In genomic region chr13:63915684-63916083, GRCm38 (mm10) we compare ENCODE assay signal across 17 mouse cellular contexts.
DNase-seq lines count a peak whose midpoint lies in the region; ATAC-seq and TF ChIP-seq lines count a peak whose summit lies in the region.
"Had no signal": no experiment of that assay in that cellular context is flagged by ENCODE, and none has a peak within 500 bp of the region (broad histone marks: within the 10 kb centered on the region; RNA-seq: fewer than 3 reads in every experiment).

No protein-coding gene starts in this region.

- H3K27me3 ChIP-seq in lung, embryonic 14.5 days (ENCODE audit: insufficient read depth, low read length), result no peaks in the 10 kb centered on the region
- H3K27me3 ChIP-seq in intestine, embryonic 15.5 days (replicated peaks), result no peaks in the 10 kb centered on the region
- no peaks in the 10 kb centered on the region for H3K27me3 ChIP-seq in stomach, embryonic 14.5 days (ENCODE audit: control insufficient read depth, insufficient read depth, low read length)

- no peak overlapping the region for H3K9ac ChIP-seq in lung, embryonic 14.5 days
- no peak overlapping the region for H3K9ac ChIP-seq in intestine, embryonic 15.5 days
- no peak overlapping the region for H3K9ac ChIP-seq in stomach, embryonic 14.5 days (replicated peaks; ENCODE audit: low read depth, low read length)
- H3K9ac ChIP-seq: forebrain, postnatal 0 days had no signal

- peaks cover 49% of the 10 kb centered on the region for H3K4me1 ChIP-seq in lung, embryonic 14.5 days (ENCODE audit: insufficient read depth)
- H3K4me1 ChIP-seq in intestine, embryonic 15.5 days (replicated peaks), result peaks cover 32% of the 10 kb centered on the region
- H3K4me1 ChIP-seq in stomach, embryonic 14.5 days (ENCODE audit: control insufficient read depth, insufficient read depth, low read length), result peaks cover 47% of the 10 kb centered on the region

- no peaks in the 10 kb centered on the region for H3K9me3 ChIP-seq in lung, embryonic 14.5 days (ENCODE audit: low read depth, low read length)
- H3K9me3 ChIP-seq in intestine, embryonic 15.5 days, result no peaks in the 10 kb centered on the region
- H3K9me3 ChIP-seq in stomach, embryonic 14.5 days (ENCODE audit: control insufficient read depth, low read depth, low read length), result no peaks in the 10 kb centered on the region

- no peak overlapping the region for H3K4me3 ChIP-seq in lung, embryonic 14.5 days (ENCODE audit: low read depth, low read length)
- H3K4me3 ChIP-seq in intestine, embryonic 15.5 days (replicated peaks), result no peak overlapping the region
- no peak overlapping the region for H3K4me3 ChIP-seq in stomach, embryonic 14.5 days (ENCODE audit: low read depth, low read length)
- H3K4me3 ChIP-seq: layer of hippocampus, adult 2 months; myocyte had no signal

- no peak for TF ChIP-seq CTCF in lung, embryonic 14.5 days (IDR thresholded peaks at IDR 0.05; ENCODE audit: low read depth)

- 53% methylated on average over 1 of the region's 1 CpGs for WGBS in lung, embryonic 14.5 days
- WGBS in intestine, embryonic 15.5 days, result 59% methylated on average over 1 of the region's 1 CpGs
- WGBS in stomach, embryonic 14.5 days, result 55% methylated on average over 1 of the region's 1 CpGs

- ATAC-seq in lung, embryonic 14.5 days (ENCODE audit: insufficient read depth), result no peak
- ATAC-seq in common myeloid progenitor, adult 5-6 weeks (replicated peaks; ENCODE audit: low read depth, poor library complexity, severe bottlenecking), result peak; percentile 30
- ATAC-seq in intestine, embryonic 15.5 days, result no peak
- ATAC-seq in stomach, embryonic 14.5 days (ENCODE audit: insufficient number of reproducible peaks, insufficient read depth, low FRiP score, low read depth), result no peak
- ATAC-seq: forebrain, postnatal 0 days had no signal

- no peak overlapping the region for H3K4me2 ChIP-seq in lung, embryonic 14.5 days
- no peak overlapping the region for H3K4me2 ChIP-seq in intestine, embryonic 15.5 days (replicated peaks)
- H3K4me2 ChIP-seq in stomach, embryonic 14.5 days (replicated peaks; ENCODE audit: low read depth, low read length), result no peak overlapping the region
- H3K4me2 ChIP-seq: heart, embryonic 11.5 days; midbrain, embryonic 11.5 days had no signal

- DNase-seq in lung, embryonic 14.5 days, result no peak
- DNase-seq in lung, postnatal 36 days, result no peak
- DNase-seq in heart, adult 8-10 months (ENCODE audit: low spot score), result no peak
- no peak for DNase-seq in retina, embryonic 14.5 days (ENCODE audit: low spot score)
- no peak for DNase-seq in Muller cell, postnatal 12 days (ENCODE audit: inconsistent ontology term)
- DNase-seq: adrenal gland, adult 8-10 months; cerebellum, postnatal 14 days; forebrain, postnatal 0 days; gastrocnemius, postnatal 10 days; heart, postnatal 4 days had no signal

- H3K27ac ChIP-seq in lung, embryonic 14.5 days (ENCODE audit: low read depth), result peak overlapping the region; percentile 98
- 0 out of 2 replicates have a peak overlapping the region, but pooled peaks have one; percentile 23 for H3K27ac ChIP-seq in intestine, embryonic 15.5 days
- H3K27ac ChIP-seq in stomach, embryonic 14.5 days (ENCODE audit: low read length), result peak overlapping the region; percentile 66; the same call in 1 of the 2 replicates
- H3K27ac ChIP-seq: layer of hippocampus, adult 2 months had no signal

- H3K36me3 ChIP-seq in lung, embryonic 14.5 days (ENCODE audit: insufficient read depth), result no peaks in the 10 kb centered on the region
- no peaks in the 10 kb centered on the region for H3K36me3 ChIP-seq in intestine, embryonic 15.5 days
- H3K36me3 ChIP-seq in stomach, embryonic 14.5 days (ENCODE audit: control insufficient read depth, insufficient read depth, low read length), result no peaks in the 10 kb centered on the region

Comparison
In these comparisons a context has a peak if more than half of its experiments do, and no peak if none do; other contexts are left out.
1. H3K27ac ChIP-seq: peak in every context shown above with its lines; median percentile 98 in lung, embryonic 14.5 days; 66 in stomach, embryonic 14.5 days; 23 in intestine, embryonic 15.5 days.